Mouse (Mus musculus): ENCODE data around the gene Car11. TPM values are rescaled to one million over a fixed set of nuclear protein-coding genes. Genes with fewer than 3 reads are reported as not detected.

The Car11 gene
- polyA plus RNA-seq, 1 experiment = 351 TPM

DNA sequence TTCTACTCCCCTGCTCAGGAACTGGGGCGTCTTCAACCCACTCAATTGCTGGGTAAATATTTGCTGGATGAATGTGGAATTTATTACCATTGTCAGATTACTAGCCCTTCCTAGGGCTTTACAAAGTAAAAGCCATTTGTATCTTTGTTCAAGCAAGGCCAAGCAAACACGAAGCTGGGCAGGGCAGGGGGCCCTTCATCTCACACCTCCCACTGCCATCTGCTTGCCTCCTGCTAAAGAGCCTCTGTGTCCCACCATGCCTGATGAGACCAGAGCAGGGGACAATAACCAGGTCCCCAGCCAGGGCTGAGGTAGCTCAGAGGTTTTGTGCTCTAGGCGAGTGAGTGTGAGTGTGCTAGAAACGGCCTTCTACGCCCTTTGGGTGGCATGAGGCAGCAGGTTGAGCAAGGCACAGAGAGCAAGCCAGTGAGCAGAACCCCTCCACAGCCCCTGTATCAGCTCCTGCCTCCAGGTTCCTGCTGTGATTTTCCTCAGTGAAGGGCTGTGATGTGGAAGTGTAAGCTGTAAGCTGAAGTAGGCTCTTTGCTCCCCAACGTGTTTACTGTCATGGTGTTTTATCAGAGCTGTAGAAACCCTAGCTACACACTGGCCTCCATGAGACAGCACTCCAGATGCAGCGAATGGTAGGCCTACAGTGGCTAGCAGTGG lies 21.9 kb upstream of the Car11 start:
- no peaks in the 10 kb centered on the region for H3K4me1 ChIP-seq (ENCODE audit: control insufficient read depth, insufficient read depth, low read length)
- no peak overlapping the region for H3K4me3 ChIP-seq (ENCODE audit: insufficient read depth, low read length)
- TF ChIP-seq CTCF (IDR thresholded peaks at IDR 0.05; ENCODE audit: extremely low read depth, insufficient read depth, low read length) (no peak), POLR2A (IDR thresholded peaks at IDR 0.05; ENCODE audit: extremely low read depth, insufficient read depth, low read length) (no peak)
- H3K27ac ChIP-seq (ENCODE audit: insufficient read depth, low read length) = no peak overlapping the region

DNA sequence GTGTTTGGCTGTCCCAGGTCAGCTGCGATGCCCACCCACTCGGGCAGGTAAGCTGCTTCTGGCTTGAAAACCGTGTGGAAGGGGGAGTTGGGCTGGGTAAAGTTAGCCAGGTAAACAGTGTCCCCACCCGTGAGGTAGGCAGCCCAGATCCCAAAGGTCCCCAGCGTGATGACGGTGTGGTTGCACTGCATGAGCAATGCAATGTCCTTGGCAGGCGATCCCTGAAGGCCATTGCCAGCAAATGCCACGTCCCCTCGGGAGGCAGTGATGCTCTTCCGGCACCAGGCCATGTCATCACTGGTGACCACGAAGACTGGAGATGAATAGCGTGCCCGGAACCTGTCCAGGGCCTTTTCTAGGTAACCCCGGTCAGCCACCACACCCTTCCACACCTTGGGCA lies 21.1 kb upstream of the Car11 start:
- Histone ChIP-seq H3K4me3 (ENCODE audit: insufficient read depth, low read length) (no peak overlapping the region), H3K4me1 (ENCODE audit: control insufficient read depth, insufficient read depth, low read length) (no peaks in the 10 kb centered on the region), H3K27ac (ENCODE audit: insufficient read depth, low read length) (no peak overlapping the region)
- TF ChIP-seq POLR2A (IDR thresholded peaks at IDR 0.05; ENCODE audit: extremely low read depth, insufficient read depth, low read length) (no peak), CTCF (IDR thresholded peaks at IDR 0.05; ENCODE audit: extremely low read depth, insufficient read depth, low read length) (no peak)

DNA sequence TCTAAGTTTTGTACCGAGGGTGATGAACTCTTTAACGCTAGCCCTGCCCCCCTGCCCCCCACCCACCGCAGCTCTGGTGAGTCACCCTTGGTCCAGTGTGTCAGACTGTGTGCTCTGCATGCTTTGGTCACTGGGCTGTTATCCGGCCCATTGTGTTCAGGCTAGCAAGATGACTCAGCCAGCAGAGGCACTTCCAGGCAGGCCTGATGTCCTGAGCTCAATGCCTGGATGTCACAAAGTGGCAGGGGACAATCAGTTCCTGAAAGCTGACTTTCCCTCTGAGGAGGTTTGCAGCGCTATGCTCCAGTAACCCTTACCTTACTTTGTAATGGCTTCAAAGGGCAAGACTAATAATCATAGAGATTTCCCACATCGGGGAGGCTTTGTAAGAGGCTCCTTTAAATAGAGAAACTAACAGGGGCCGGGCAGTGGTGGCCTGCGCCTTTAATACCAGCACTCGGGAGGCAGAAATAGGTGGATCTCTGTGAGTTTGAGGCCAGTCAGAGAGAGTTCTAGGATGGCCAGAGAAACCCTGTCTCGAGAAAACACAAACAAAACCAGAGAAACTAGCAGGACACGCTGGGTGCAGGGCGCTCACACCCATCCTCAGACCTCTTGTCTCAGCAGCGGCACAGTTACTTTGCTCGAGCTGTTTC lies 19.5 kb upstream of the Car11 start:
- no peak overlapping the region for H3K4me3 ChIP-seq (ENCODE audit: insufficient read depth, low read length)
- no peak overlapping the region for H3K27ac ChIP-seq (ENCODE audit: insufficient read depth, low read length)
- H3K4me1 ChIP-seq (ENCODE audit: control insufficient read depth, insufficient read depth, low read length) = no peaks in the 10 kb centered on the region
- no peak for TF ChIP-seq POLR2A (IDR thresholded peaks at IDR 0.05; ENCODE audit: extremely low read depth, insufficient read depth, low read length)
- no peak for TF ChIP-seq CTCF (IDR thresholded peaks at IDR 0.05; ENCODE audit: extremely low read depth, insufficient read depth, low read length)

DNA sequence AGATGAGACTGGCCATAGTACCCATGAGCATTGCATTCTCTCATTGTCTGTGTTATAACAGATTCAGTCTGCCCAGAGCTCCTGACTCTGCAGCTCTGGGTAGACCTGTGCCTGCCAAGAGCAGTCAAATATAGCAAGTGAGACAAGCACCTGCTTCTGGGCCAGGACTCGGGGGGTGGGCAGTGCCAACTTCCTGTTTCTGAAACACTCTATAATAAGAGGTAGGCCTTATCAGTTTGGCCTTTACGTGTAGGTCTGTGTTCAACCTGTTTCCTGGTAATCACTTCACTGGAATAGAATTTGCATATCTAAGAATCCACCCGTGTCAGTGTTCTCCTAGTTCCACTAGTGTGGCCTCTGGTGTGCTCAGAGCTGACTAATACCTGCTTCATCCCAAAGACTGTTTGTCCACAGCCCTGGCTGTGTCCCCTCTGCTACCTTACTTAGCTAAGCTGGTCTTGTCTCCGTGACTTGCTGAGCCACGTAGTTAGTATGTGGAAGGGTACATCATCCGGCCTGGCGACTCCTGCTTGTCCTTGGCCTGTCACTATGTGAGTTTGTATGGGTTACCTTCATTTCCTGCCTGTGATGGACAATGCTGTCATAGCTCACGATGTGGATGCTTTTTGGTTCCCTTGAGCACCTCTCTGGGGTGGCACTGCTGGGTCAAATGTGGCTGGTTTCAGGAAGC lies 18.5 kb upstream of the Car11 start:
- Histone ChIP-seq H3K27ac (ENCODE audit: insufficient read depth, low read length) (no peak overlapping the region), H3K4me1 (ENCODE audit: control insufficient read depth, insufficient read depth, low read length) (no peaks in the 10 kb centered on the region), H3K4me3 (ENCODE audit: insufficient read depth, low read length) (no peak overlapping the region)
- no peak for TF ChIP-seq POLR2A (IDR thresholded peaks at IDR 0.05; ENCODE audit: extremely low read depth, insufficient read depth, low read length)
- TF ChIP-seq CTCF (IDR thresholded peaks at IDR 0.05; ENCODE audit: extremely low read depth, insufficient read depth, low read length) = no peak

DNA sequence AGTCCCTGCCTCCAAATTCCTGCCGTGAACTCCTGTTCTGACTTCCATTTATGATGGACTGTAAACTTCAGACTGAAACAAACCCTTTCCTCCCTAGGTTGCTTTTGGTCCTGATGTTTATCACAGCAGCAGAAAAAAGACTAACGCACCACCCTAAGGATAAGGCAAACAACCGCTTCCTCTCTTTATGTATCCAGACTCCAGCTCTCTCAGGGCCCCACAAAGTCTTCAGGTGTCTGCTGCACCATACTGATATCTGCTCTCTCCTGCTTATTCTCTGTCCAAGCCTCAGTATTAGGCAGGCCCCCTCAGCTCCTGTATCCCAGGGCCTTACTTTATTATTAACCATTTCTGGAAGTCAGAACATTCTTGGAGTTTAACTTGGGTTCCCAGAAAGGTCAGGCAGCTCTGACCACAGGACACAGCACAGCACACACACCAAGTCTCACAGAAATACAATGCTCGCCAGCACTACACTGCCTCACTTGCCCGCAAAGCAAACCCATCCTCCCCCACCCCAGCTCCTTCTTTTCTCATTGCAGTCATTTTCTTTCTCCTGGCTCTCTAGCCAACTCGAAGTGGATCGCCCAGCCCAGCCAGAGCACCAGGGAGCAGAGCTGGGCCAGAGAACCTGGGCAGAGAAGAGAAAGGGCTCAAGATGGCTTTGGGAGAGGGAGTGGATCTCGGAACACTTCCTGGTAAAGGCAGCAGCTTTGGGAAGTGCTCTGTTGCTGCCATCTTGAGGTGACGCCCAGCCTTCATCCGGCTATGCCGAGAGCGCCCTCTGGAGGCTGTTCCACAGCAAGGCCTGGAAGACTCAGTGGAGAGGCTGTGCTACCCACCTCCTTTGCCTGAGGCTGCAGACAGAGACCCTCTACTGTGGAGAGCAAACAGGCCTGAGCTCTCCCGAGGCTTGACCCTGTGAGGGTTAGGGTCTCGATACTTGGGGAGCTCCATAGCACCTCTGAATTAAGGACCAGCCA lies 17.2 kb upstream of the Car11 start:
- TF ChIP-seq CTCF (IDR thresholded peaks at IDR 0.05; ENCODE audit: extremely low read depth, insufficient read depth, low read length) (peak; percentile 99), POLR2A (IDR thresholded peaks at IDR 0.05; ENCODE audit: extremely low read depth, insufficient read depth, low read length) (peak; percentile 47; the same call in 1 of the 2 replicates)
- H3K4me1 ChIP-seq (ENCODE audit: control insufficient read depth, insufficient read depth, low read length) = no peaks in the 10 kb centered on the region
- 0 out of 2 replicates have a peak overlapping the region, but pooled peaks have one; percentile 13 for H3K27ac ChIP-seq (ENCODE audit: insufficient read depth, low read length)
- no peak overlapping the region for H3K4me3 ChIP-seq (ENCODE audit: insufficient read depth, low read length)

DNA sequence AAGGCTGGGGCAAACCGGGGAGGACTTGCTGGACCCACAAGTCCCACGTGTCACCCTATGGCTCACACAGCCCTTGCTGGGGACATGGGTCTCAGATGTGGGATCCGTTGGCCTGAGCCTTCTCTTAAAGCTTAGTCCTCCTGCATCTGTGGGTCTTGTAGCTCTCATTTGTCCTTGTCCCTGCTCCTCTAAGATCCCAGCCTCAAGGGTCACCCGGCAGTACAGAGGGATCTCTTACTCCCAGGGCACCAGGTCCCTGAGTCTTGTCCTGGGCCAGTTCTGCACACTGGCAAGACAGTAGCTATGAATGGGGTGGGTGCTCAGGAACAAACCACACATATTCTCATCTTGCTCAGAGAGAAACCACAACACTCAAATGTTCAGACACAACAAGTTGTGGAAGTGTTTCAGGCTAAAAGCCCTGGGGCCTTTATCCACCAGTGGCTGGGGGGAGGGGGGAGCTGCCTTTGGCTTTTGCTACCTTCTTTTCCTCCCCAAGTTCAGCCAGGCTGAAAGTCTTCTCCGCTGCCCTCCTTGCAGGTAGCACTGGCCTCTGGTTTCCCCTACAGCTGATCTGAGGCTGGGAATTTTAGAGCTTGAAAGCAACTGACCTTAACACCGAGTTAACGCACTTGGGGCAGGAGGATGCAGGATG lies 16.1 kb upstream of the Car11 start, which contains the start of gene Ntn5:
TSS of gene Ntn5 (plus strand) at position 627 of the 655 bp plus-strand sequence.
- no peak within 1 kb of the TSS for H3K27ac ChIP-seq (ENCODE audit: insufficient read depth, low read length)
- no peak within 1 kb of the TSS for H3K4me3 ChIP-seq (ENCODE audit: insufficient read depth, low read length)
- TF ChIP-seq CTCF (IDR thresholded peaks at IDR 0.05; ENCODE audit: extremely low read depth, insufficient read depth, low read length) = no peak
- TF ChIP-seq POLR2A (IDR thresholded peaks at IDR 0.05; ENCODE audit: extremely low read depth, insufficient read depth, low read length) = no peak
- H3K4me1 ChIP-seq (ENCODE audit: control insufficient read depth, insufficient read depth, low read length) = no peaks in the 10 kb centered on the region

DNA sequence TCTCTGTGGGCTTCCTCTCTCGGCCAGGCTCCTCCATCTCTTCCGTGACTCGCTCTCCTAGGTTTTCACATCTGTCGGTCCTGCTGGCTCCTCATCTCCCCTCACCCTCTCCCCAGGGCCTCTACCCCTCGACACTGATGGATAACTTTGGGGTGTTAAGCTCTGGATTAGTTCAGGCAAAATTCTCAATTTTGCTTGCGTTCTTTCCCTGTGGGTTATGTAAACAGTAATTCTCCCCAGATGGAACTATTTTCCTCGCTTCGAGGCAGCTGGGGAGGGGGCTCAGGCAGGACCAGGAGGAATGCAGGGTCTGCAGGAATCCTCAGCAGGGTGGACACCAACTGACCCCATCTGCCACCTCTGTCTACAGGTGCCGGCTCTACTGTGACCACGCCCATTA lies 13.8 kb upstream of the Car11 start:
- TF ChIP-seq CTCF (IDR thresholded peaks at IDR 0.05; ENCODE audit: extremely low read depth, insufficient read depth, low read length) = no peak
- no peak for TF ChIP-seq POLR2A (IDR thresholded peaks at IDR 0.05; ENCODE audit: extremely low read depth, insufficient read depth, low read length)
- H3K27ac ChIP-seq (ENCODE audit: insufficient read depth, low read length) = no peak overlapping the region
- H3K4me1 ChIP-seq (ENCODE audit: control insufficient read depth, insufficient read depth, low read length) = peaks cover 1% of the 10 kb centered on the region; the same call in 1 of the 2 replicates
- H3K4me3 ChIP-seq (ENCODE audit: insufficient read depth, low read length) = no peak overlapping the region

DNA sequence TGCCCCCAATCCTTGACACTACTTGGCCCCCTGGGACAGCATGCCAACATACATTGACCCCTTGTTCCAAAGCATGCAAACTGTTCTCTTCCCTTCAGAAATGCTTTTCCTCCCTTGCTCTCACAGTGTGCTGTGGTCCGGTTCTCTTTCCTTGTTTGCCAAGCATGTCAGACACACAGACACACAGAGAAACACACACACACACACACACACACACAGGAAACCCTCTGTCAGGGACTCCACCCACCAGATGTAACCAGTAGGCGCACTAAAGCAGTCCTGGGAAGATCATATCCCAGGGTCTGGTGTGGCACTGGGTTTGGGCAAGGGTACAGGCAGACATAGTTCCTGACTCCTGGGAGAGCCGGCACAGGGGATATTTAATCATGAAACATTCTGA lies 12.8 kb upstream of the Car11 start:
- Histone ChIP-seq H3K27ac (ENCODE audit: insufficient read depth, low read length) (no peak overlapping the region), H3K4me3 (ENCODE audit: insufficient read depth, low read length) (no peak overlapping the region), H3K4me1 (ENCODE audit: control insufficient read depth, insufficient read depth, low read length) (peaks cover 1% of the 10 kb centered on the region; the same call in 1 of the 2 replicates)
- TF ChIP-seq POLR2A (IDR thresholded peaks at IDR 0.05; ENCODE audit: extremely low read depth, insufficient read depth, low read length) (no peak), CTCF (IDR thresholded peaks at IDR 0.05; ENCODE audit: extremely low read depth, insufficient read depth, low read length) (no peak)

Measured in cortical plate, adult 2 months (tissue).